Mouse (Mus musculus) forebrain, embryonic 14.5 days (tissue): ENCODE data around the gene Ankrd1. TPM values are rescaled to one million over a fixed set of nuclear protein-coding genes. Genes with fewer than 3 reads are reported as not detected.

ENCODE experiments used
- ATAC-seq: fragments of 200-750 bp; cut with Nextera tagmentation; 2 replicates; pipeline ENCODE4 v1.8.0; 2017; ENCODE audit warnings: mild to moderate bottlenecking, moderate library complexity
- DNase-seq: peaks from one replicate; pipeline ENCODE4 v3.0.0-alpha.2; 2015; ENCODE audit warnings: low spot score
- H3K27ac ChIP-seq: fragments of 300-500 bp; sonication (generic); 2 replicates; pipeline ENCODE4 v1.5.1; 2014; ENCODE audit warnings: low read depth, mild to moderate bottlenecking, control low read depth, low read length, moderate library complexity
- H3K27me3 ChIP-seq: fragments of 300-500 bp; sonication (generic); replicated peaks from 2 replicates; pipeline ENCODE4 v1.6.1; 2014; ENCODE audit warnings: low read length, control low read depth, mixed read lengths; ENCODE audit not compliant: control insufficient read depth, insufficient read depth
- H3K36me3 ChIP-seq: fragments of 300-500 bp; sonication (generic); 2 replicates; pipeline ENCODE4 v1.6.1; 2014; ENCODE audit warnings: low read length, control low read depth; ENCODE audit not compliant: control insufficient read depth, insufficient read depth
- H3K4me1 ChIP-seq: fragments of 300-500 bp; sonication (generic); 2 replicates; pipeline ENCODE4 v1.6.1; 2014; ENCODE audit warnings: antibody characterized with exemption, low read length, control low read depth; ENCODE audit not compliant: control insufficient read depth, insufficient read depth
- H3K4me2 ChIP-seq: fragments of 300-500 bp; sonication (generic); 2 replicates; pipeline ENCODE4 v1.6.1; 2014; ENCODE audit warnings: mild to moderate bottlenecking, control low read depth, low read length
- H3K4me3 ChIP-seq: fragments of 300-500 bp; sonication (generic); 2 replicates; pipeline ENCODE4 v1.5.1; 2014; ENCODE audit warnings: low read depth, low read length, control low read depth
- H3K9ac ChIP-seq: fragments of 300-500 bp; sonication (generic); 2 replicates; pipeline ENCODE4 v1.6.1; 2014; ENCODE audit warnings: mild to moderate bottlenecking, low read length, control low read depth, moderate library complexity
- H3K9me3 ChIP-seq: fragments of 300-500 bp; sonication (generic); replicated peaks from 2 replicates; pipeline ENCODE4 v1.6.1; 2016; ENCODE audit warnings: low read length, control low read depth, mixed read lengths; ENCODE audit not compliant: control insufficient read depth
- WGBS: fragments of 180-500 bp; shearing (Covaris S2); extraction: QIAGEN DNeasy Blood & Tissue Kit; methylation state at CpG from one replicate; pipeline ENCODE4 v1.1.7; 2014; 5-methylcytosine and 5-hydroxymethylcytosine counted together
- polyA plus RNA-seq: library from polyadenylated mRNA; unstranded; fragments of >200 nt; fragmentation: Nextera tagmentation; extraction: Ambion mirVana; gene quantifications from 2 replicates; pipeline ENCODE4 v1.2.1, GENCODE M21; 2014

The Ankrd1 gene
- polyA plus RNA-seq, 1 experiment from 2014 or later: not detected

GRCm38 (mm10) chr19:36119219-36119618 is 680 bp downstream of the Ankrd1 start:
- Histone ChIP-seq H3K9me3 (peaks cover 8% of the 10 kb centered on the region; the same call in 1 of the 2 replicates), H3K4me2 (no peak overlapping the region), H3K36me3 (no peaks in the 10 kb centered on the region), H3K4me1 (no peaks in the 10 kb centered on the region), H3K27ac (no peak overlapping the region), H3K9ac (no peak overlapping the region), H3K27me3 (no peaks in the 10 kb centered on the region), H3K4me3 (no peak overlapping the region)
- DNase-seq: no peak
- ATAC-seq: no peak
- 95% methylated on average over 8 of the region's 8 CpGs for WGBS

GRCm38 (mm10) chr19:36116185-36116584 is 3.7 kb downstream of the Ankrd1 start:
- no peak for ATAC-seq
- H3K27ac ChIP-seq: no peak overlapping the region
- no peaks in the 10 kb centered on the region for H3K36me3 ChIP-seq
- H3K27me3 ChIP-seq: no peaks in the 10 kb centered on the region
- no peak overlapping the region for H3K4me3 ChIP-seq
- H3K4me2 ChIP-seq: no peak overlapping the region
- DNase-seq: no peak
- no peak overlapping the region for H3K9ac ChIP-seq
- no peaks in the 10 kb centered on the region for H3K9me3 ChIP-seq
- no peaks in the 10 kb centered on the region; the same call in 1 of the 2 replicates for H3K4me1 ChIP-seq
- WGBS: 92% methylated on average over 4 of the region's 4 CpGs

- Histone ChIP-seq H3K4me2 (peak overlapping the region; percentile 44), H3K27me3 (no peaks in the 10 kb centered on the region), H3K9ac (peak overlapping the region; percentile 43; the same call in 1 of the 2 replicates), H3K9me3 (no peaks in the 10 kb centered on the region), H3K27ac (no peak overlapping the region), H3K4me3 (peak overlapping the region; percentile 12; the same call in 1 of the 2 replicates), H3K36me3 (no peaks in the 10 kb centered on the region), H3K4me1 (no peaks in the 10 kb centered on the region; the same call in 1 of the 2 replicates)
- peak; percentile 39 for DNase-seq
- ATAC-seq: peak; percentile 44; the same call in 1 of the 2 replicates
- 28% methylated on average over 17 of the region's 17 CpGs for WGBS
Observed at GRCm38 (mm10) chr19:36112007-36112406, 7.9 kb downstream of the Ankrd1 start.

GRCm38 (mm10) chr19:36111054-36111895 is 8.6 kb downstream of the Ankrd1 start:
- peak overlapping the region; percentile 44 for H3K4me2 ChIP-seq
- 31% methylated on average over 7 of the region's 7 CpGs for WGBS
- no peaks in the 10 kb centered on the region for H3K9me3 ChIP-seq
- no peak overlapping the region for H3K9ac ChIP-seq
- no peaks in the 10 kb centered on the region; the same call in 1 of the 2 replicates for H3K4me1 ChIP-seq
- peak; percentile 57 for ATAC-seq
- peak; percentile 77 for DNase-seq
- no peaks in the 10 kb centered on the region for H3K27me3 ChIP-seq
- no peak overlapping the region for H3K4me3 ChIP-seq
- no peaks in the 10 kb centered on the region for H3K36me3 ChIP-seq
- H3K27ac ChIP-seq: no peak overlapping the region

GRCm38 (mm10) chr19:36110465-36110864 is 9.4 kb downstream of the Ankrd1 start:
- 0 out of 2 replicates have a peak, but pooled peaks cover 4% of the 10 kb centered on the region for H3K36me3 ChIP-seq
- peak; percentile 23; the same call in 1 of the 2 replicates for ATAC-seq
- H3K4me2 ChIP-seq: no peak overlapping the region
- no peak overlapping the region for H3K27ac ChIP-seq
- H3K9me3 ChIP-seq: no peaks in the 10 kb centered on the region
- WGBS: 56% methylated on average over 7 of the region's 7 CpGs
- no peak for DNase-seq
- no peaks in the 10 kb centered on the region; the same call in 1 of the 2 replicates for H3K4me1 ChIP-seq
- H3K4me3 ChIP-seq: no peak overlapping the region
- H3K9ac ChIP-seq: no peak overlapping the region
- H3K27me3 ChIP-seq: no peaks in the 10 kb centered on the region

GRCm38 (mm10) chr19:36109318-36109944 is 10.5 kb downstream of the Ankrd1 start:
- Histone ChIP-seq H3K27me3 (no peaks in the 10 kb centered on the region), H3K4me3 (no peak overlapping the region), H3K27ac (no peak overlapping the region), H3K9ac (no peak overlapping the region), H3K36me3 (0 out of 2 replicates have a peak, but pooled peaks cover 6% of the 10 kb centered on the region), H3K4me2 (no peak overlapping the region), H3K4me1 (no peaks in the 10 kb centered on the region; the same call in 1 of the 2 replicates), H3K9me3 (no peaks in the 10 kb centered on the region)
- ATAC-seq (no peak), DNase-seq (no peak)
- 73% methylated on average over 26 of the region's 26 CpGs for WGBS

- ATAC-seq: no peak
- Histone ChIP-seq H3K4me2 (no peak overlapping the region), H3K36me3 (peaks cover 50% of the 10 kb centered on the region), H3K4me1 (no peaks in the 10 kb centered on the region), H3K27ac (no peak overlapping the region), H3K9me3 (no peaks in the 10 kb centered on the region), H3K27me3 (no peaks in the 10 kb centered on the region), H3K9ac (no peak overlapping the region), H3K4me3 (no peak overlapping the region)
- WGBS: 94% methylated on average over 5 of the region's 5 CpGs
- DNase-seq: no peak
Observed at GRCm38 (mm10) chr19:36103909-36104308, 16.0 kb downstream of the Ankrd1 start.

GRCm38 (mm10) chr19:36098916-36099315 is 21.0 kb downstream of the Ankrd1 start:
- no peak overlapping the region for H3K9ac ChIP-seq
- 92% methylated on average over 7 of the region's 7 CpGs for WGBS
- no peaks in the 10 kb centered on the region for H3K9me3 ChIP-seq
- no peaks in the 10 kb centered on the region for H3K4me1 ChIP-seq
- ATAC-seq (no peak), DNase-seq (no peak)
- H3K4me2 ChIP-seq: no peak overlapping the region
- H3K36me3 ChIP-seq: peaks cover 86% of the 10 kb centered on the region
- no peak overlapping the region for H3K4me3 ChIP-seq
- H3K27ac ChIP-seq: no peak overlapping the region
- H3K27me3 ChIP-seq: no peaks in the 10 kb centered on the region
